Mouse (Mus musculus): Measurements from ENCODE around the gene Prph. TPM values are rescaled to one million over a fixed set of nuclear protein-coding genes. Genes with fewer than 3 reads are reported as not detected.

Prph gene
- total and polyA plus RNA-seq, 2 experiments from 2014 or later: 0.07 TPM; not detected in 1

GRCm38 (mm10) chr15:99049473-99050253 is 5.3 kb upstream of the Prph start:
- H3K36me3 ChIP-seq (replicated peaks; ENCODE audit: control insufficient read depth, insufficient read depth, low read length): no peaks in the 10 kb centered on the region
- H3K4me1 ChIP-seq (ENCODE audit: control insufficient read depth, insufficient read depth): no peaks in the 10 kb centered on the region
- peak; percentile 76 for DNase-seq (ENCODE audit: low spot score)

DNA sequence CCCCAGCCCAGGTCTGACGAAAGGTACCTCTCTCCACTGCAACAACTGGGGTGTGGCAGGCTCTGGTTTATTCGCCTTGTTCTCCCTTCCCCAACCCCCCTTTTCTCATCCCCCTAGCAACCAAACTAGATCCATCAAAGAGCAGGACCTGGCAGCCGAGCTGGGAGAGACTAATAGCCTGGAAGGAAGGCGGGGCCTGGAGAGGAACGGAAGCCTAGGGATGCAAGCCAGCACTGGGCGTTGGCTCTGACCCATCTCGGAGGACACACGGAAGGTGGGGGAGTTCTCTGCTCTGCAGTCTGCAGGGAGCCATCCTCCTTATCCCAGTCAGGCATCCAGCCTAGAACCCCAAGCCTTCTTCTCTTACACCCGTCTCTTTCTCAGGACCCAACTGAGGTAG is 1.6 kb upstream of the Prph start:
- DNase-seq (ENCODE audit: low spot score): no peak
- peaks cover 64% of the 10 kb centered on the region for H3K27me3 ChIP-seq (ENCODE audit: control insufficient read depth, insufficient read depth, low read length)
- WGBS: 20% methylated on average over 9 of the region's 9 CpGs
- no peaks in the 10 kb centered on the region for H3K9me3 ChIP-seq (replicated peaks; ENCODE audit: control insufficient read depth, low read length)
- H3K4me2 ChIP-seq (ENCODE audit: low read depth, low read length): no peak overlapping the region
- H3K36me3 ChIP-seq (replicated peaks; ENCODE audit: control insufficient read depth, insufficient read depth, low read length): no peaks in the 10 kb centered on the region
- H3K4me3 ChIP-seq (ENCODE audit: low read depth, low read length): no peak overlapping the region
- H3K9ac ChIP-seq (replicated peaks; ENCODE audit: low read depth, low read length): no peak overlapping the region
- H3K4me1 ChIP-seq (ENCODE audit: control insufficient read depth, insufficient read depth): peaks cover 4% of the 10 kb centered on the region; the same call in 1 of the 2 replicates
- no peak overlapping the region for H3K27ac ChIP-seq (ENCODE audit: low read depth)
- no peak; the same call in 1 of the 2 replicates for ATAC-seq (ENCODE audit: insufficient read depth, low read depth)
- no peak for TF ChIP-seq EP300 (IDR thresholded peaks at IDR 0.05; ENCODE audit: low read depth)
- TF ChIP-seq CTCF (IDR thresholded peaks at IDR 0.05; ENCODE audit: low read depth): no peak

More at GRCm38 (mm10) chr15:99049473-99050253, 5.3 kb upstream of the Prph start:
- Histone ChIP-seq H3K4me2 (ENCODE audit: low read depth, low read length) (no peak overlapping the region), H3K27me3 (ENCODE audit: control insufficient read depth, insufficient read depth, low read length) (peaks cover 32% of the 10 kb centered on the region), H3K9me3 (replicated peaks; ENCODE audit: control insufficient read depth, low read length) (no peaks in the 10 kb centered on the region), H3K9ac (replicated peaks; ENCODE audit: low read depth, low read length) (no peak overlapping the region), H3K4me3 (ENCODE audit: low read depth, low read length) (no peak overlapping the region), H3K27ac (ENCODE audit: low read depth) (no peak overlapping the region)
- 33% methylated on average over 13 of the region's 13 CpGs for WGBS
- TF ChIP-seq EP300 (IDR thresholded peaks at IDR 0.05; ENCODE audit: low read depth) (no peak), CTCF (IDR thresholded peaks at IDR 0.05; ENCODE audit: low read depth) (peak; percentile 92)
- ATAC-seq (ENCODE audit: insufficient read depth, low read depth): no peak

GRCm38 (mm10) chr15:99055511-99055961 is 562 bp downstream of the Prph start:
- H3K27me3 ChIP-seq (ENCODE audit: control insufficient read depth, insufficient read depth, low read length): peaks cover 83% of the 10 kb centered on the region
- ATAC-seq (ENCODE audit: insufficient read depth, low read depth): peak; percentile 43; the same call in 1 of the 2 replicates
- DNase-seq (ENCODE audit: low spot score): no peak
- no peak overlapping the region for H3K27ac ChIP-seq (ENCODE audit: low read depth)
- no peaks in the 10 kb centered on the region for H3K36me3 ChIP-seq (replicated peaks; ENCODE audit: control insufficient read depth, insufficient read depth, low read length)
- H3K4me1 ChIP-seq (ENCODE audit: control insufficient read depth, insufficient read depth): peaks cover 4% of the 10 kb centered on the region; the same call in 1 of the 2 replicates
- no peaks in the 10 kb centered on the region for H3K9me3 ChIP-seq (replicated peaks; ENCODE audit: control insufficient read depth, low read length)
- H3K4me3 ChIP-seq (ENCODE audit: low read depth, low read length): peak overlapping the region; percentile 40
- TF ChIP-seq EP300 (IDR thresholded peaks at IDR 0.05; ENCODE audit: low read depth) (no peak), CTCF (IDR thresholded peaks at IDR 0.05; ENCODE audit: low read depth) (no peak)
- peak overlapping the region; percentile 57 for H3K4me2 ChIP-seq (ENCODE audit: low read depth, low read length)
- no peak overlapping the region for H3K9ac ChIP-seq (replicated peaks; ENCODE audit: low read depth, low read length)
- 0% methylated on average over 35 of the region's 37 CpGs for WGBS

DNA sequence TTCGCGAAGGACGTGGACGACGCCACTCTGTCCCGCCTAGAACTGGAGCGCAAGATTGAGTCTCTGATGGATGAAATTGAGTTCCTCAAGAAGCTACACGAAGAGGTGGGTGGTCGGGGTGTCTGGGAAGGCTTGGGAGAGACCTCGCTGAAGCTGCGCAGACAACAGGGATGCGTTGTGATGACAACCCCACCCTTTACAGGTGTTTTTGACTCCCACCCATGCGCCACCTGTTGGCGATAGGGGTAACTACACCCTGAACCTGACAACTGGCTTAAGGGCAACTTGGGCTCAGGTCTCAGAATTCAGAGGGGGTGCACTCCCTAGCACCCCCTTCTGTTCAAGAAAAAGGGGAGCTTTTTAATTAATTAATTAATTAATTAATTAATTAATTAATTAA is 1.4 kb downstream of the Prph start:
- peak overlapping the region; percentile 40; the same call in 1 of the 2 replicates for H3K4me3 ChIP-seq (ENCODE audit: low read depth, low read length)
- peaks cover 4% of the 10 kb centered on the region; the same call in 1 of the 2 replicates for H3K4me1 ChIP-seq (ENCODE audit: control insufficient read depth, insufficient read depth)
- no peaks in the 10 kb centered on the region for H3K36me3 ChIP-seq (replicated peaks; ENCODE audit: control insufficient read depth, insufficient read depth, low read length)
- ATAC-seq (ENCODE audit: insufficient read depth, low read depth) (no peak), DNase-seq (ENCODE audit: low spot score) (no peak)
- peak; percentile 56 for TF ChIP-seq CTCF (IDR thresholded peaks at IDR 0.05; ENCODE audit: low read depth)
- TF ChIP-seq EP300 (IDR thresholded peaks at IDR 0.05; ENCODE audit: low read depth): no peak
- H3K9me3 ChIP-seq (replicated peaks; ENCODE audit: control insufficient read depth, low read length): no peaks in the 10 kb centered on the region
- no peak overlapping the region for H3K9ac ChIP-seq (replicated peaks; ENCODE audit: low read depth, low read length)
- peaks cover 86% of the 10 kb centered on the region for H3K27me3 ChIP-seq (ENCODE audit: control insufficient read depth, insufficient read depth, low read length)
- WGBS: 12% methylated on average over 14 of the region's 14 CpGs
- H3K4me2 ChIP-seq (ENCODE audit: low read depth, low read length): peak overlapping the region; percentile 57
- H3K27ac ChIP-seq (ENCODE audit: low read depth): no peak overlapping the region

DNA sequence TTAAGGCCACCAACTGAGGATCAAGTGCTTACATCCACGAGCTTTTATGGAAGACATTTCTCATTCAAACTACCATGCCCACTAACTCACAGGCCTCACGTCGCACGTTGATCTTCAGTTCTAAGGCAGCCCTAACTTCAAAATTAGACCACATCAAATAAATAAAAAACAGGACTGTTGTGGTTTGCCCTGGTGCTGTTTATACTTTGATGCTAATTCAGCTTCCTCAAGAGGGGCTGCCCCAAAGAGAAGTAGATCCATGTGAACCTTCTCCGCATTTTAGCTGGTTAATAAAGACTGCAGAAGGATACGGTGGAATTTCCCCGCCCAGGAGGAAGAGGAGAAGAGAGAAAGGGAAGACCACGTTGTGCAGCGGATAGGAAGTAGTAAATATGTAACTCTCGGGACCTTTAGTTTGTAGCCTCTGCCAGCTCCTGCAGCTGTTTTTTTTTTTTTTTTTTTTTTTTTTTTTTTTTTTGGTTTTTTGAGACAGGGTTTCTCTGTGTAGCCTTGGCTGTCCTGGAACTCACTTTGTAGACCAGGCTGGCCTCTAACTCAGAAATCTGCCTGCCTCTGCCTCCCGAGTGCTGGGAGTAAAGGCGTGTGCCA is 10.7 kb downstream of the Prph start:
- Histone ChIP-seq H3K4me3 (ENCODE audit: low read depth, low read length) (no peak overlapping the region), H3K27me3 (ENCODE audit: control insufficient read depth, insufficient read depth, low read length) (0 out of 2 replicates have a peak, but pooled peaks cover 26% of the 10 kb centered on the region), H3K4me2 (ENCODE audit: low read depth, low read length) (no peak overlapping the region), H3K27ac (ENCODE audit: low read depth) (no peak overlapping the region), H3K9me3 (replicated peaks; ENCODE audit: control insufficient read depth, low read length) (no peaks in the 10 kb centered on the region), H3K9ac (replicated peaks; ENCODE audit: low read depth, low read length) (no peak overlapping the region), H3K36me3 (replicated peaks; ENCODE audit: control insufficient read depth, insufficient read depth, low read length) (no peaks in the 10 kb centered on the region), H3K4me1 (ENCODE audit: control insufficient read depth, insufficient read depth) (no peaks in the 10 kb centered on the region)
- WGBS: 71% methylated on average over 12 of the region's 12 CpGs
- TF ChIP-seq EP300 (IDR thresholded peaks at IDR 0.05; ENCODE audit: low read depth) (no peak), CTCF (IDR thresholded peaks at IDR 0.05; ENCODE audit: low read depth) (no peak)
- DNase-seq (ENCODE audit: low spot score) (no peak), ATAC-seq (ENCODE audit: insufficient read depth, low read depth) (no peak)
